Mouse (Mus musculus): ENCODE results near the gene Sgsm1.

DNA sequence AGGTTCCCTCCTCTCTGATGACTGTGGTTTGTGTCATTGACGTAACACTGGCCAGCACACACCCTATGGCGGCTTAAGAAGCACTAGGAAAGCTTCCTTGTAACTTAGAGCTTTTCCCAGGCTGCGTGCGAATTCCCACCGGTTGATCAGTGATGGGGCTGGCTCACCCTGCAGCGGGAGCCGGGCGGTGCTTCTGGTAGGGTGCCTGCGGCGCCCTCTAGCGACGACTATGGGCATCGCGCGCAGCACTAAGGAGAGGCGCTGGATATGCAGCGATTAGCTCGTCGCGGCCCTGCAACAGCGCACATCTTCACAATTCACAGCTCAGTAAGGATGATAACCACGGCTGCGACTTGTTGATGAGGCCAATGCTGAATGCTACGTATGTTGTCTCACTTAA, 3.4 kb upstream of the Sgsm1 start:
- peak; percentile 60 for TF ChIP-seq CTCF (IDR thresholded peaks at IDR 0.05; ENCODE audit: low read depth, low read length)
- TF ChIP-seq POLR2A (IDR thresholded peaks at IDR 0.05; ENCODE audit: borderline replicate concordance, low read depth, low read length) = no peak
